Mouse (Mus musculus): ENCODE data around the gene Apex1. TPM values are rescaled to one million over a fixed set of nuclear protein-coding genes. Genes with fewer than 3 reads are reported as not detected.
A peak's percentile ranks its signal among the peaks of the same experiment; 100 is the strongest.
"Not testable (repeated sequence)": the region's sequence is repeated elsewhere in the genome, so short reads cannot be mapped to it uniquely, and the experiment has no call there.

Gene Apex1
- polyA plus RNA-seq, 1 experiment from 2014 or later: 486 TPM

GRCm38 (mm10) chr14:50969041-50969440 is 44.3 kb downstream of the Apex1 start:
- H3K4me3 ChIP-seq (ENCODE audit: low read depth, low read length): no peak overlapping the region
- no peaks in the 10 kb centered on the region for H3K4me1 ChIP-seq (ENCODE audit: control insufficient read depth, insufficient read depth, low read length)
- ATAC-seq (replicated peaks; ENCODE audit: insufficient number of reproducible peaks, low FRiP score, low TSS enrichment, low read depth) (no peak), DNase-seq (ENCODE audit: low spot score) (no peak)
- H3K9ac ChIP-seq (replicated peaks; ENCODE audit: low read length): no peak overlapping the region
- no peaks in the 10 kb centered on the region for H3K27me3 ChIP-seq (ENCODE audit: control insufficient read depth, insufficient read depth, low read length)
- no peaks in the 10 kb centered on the region for H3K9me3 ChIP-seq (replicated peaks; ENCODE audit: control insufficient read depth, low read length)
- no peak overlapping the region for H3K27ac ChIP-seq (replicated peaks; ENCODE audit: low read depth, low read length)
- H3K4me2 ChIP-seq (ENCODE audit: low read depth, low read length): no peak overlapping the region
- WGBS: 24% methylated on average over 1 of the region's 1 CpGs
- H3K36me3 ChIP-seq (replicated peaks; ENCODE audit: control insufficient read depth, insufficient read depth, low read depth, low read length): no peaks in the 10 kb centered on the region

- ATAC-seq (replicated peaks; ENCODE audit: insufficient number of reproducible peaks, low FRiP score, low TSS enrichment, low read depth) (no peak), DNase-seq (ENCODE audit: low spot score) (peak; percentile 11)
- WGBS: 26% methylated on average over 12 of the region's 12 CpGs
- no peaks in the 10 kb centered on the region for H3K9me3 ChIP-seq (replicated peaks; ENCODE audit: control insufficient read depth, low read length)
- H3K36me3 ChIP-seq (replicated peaks; ENCODE audit: control insufficient read depth, insufficient read depth, low read depth, low read length): no peaks in the 10 kb centered on the region
- H3K27me3 ChIP-seq (ENCODE audit: control insufficient read depth, insufficient read depth, low read length): no peaks in the 10 kb centered on the region
- H3K9ac ChIP-seq (replicated peaks; ENCODE audit: low read length): no peak overlapping the region
- no peak overlapping the region for H3K4me2 ChIP-seq (ENCODE audit: low read depth, low read length)
- H3K4me1 ChIP-seq (ENCODE audit: control insufficient read depth, insufficient read depth, low read length): no peaks in the 10 kb centered on the region
- H3K4me3 ChIP-seq (ENCODE audit: low read depth, low read length): no peak overlapping the region
- H3K27ac ChIP-seq (replicated peaks; ENCODE audit: low read depth, low read length): no peak overlapping the region
Observed at GRCm38 (mm10) chr14:50969558-50970544, 45.1 kb downstream of the Apex1 start.

GRCm38 (mm10) chr14:50970822-50971221 is 46.1 kb downstream of the Apex1 start:
- Histone ChIP-seq H3K27ac (replicated peaks; ENCODE audit: low read depth, low read length) (no peak overlapping the region), H3K4me1 (ENCODE audit: control insufficient read depth, insufficient read depth, low read length) (no peaks in the 10 kb centered on the region), H3K9me3 (replicated peaks; ENCODE audit: control insufficient read depth, low read length) (no peaks in the 10 kb centered on the region), H3K4me2 (ENCODE audit: low read depth, low read length) (no peak overlapping the region), H3K36me3 (replicated peaks; ENCODE audit: control insufficient read depth, insufficient read depth, low read depth, low read length) (no peaks in the 10 kb centered on the region), H3K9ac (replicated peaks; ENCODE audit: low read length) (no peak overlapping the region), H3K4me3 (ENCODE audit: low read depth, low read length) (no peak overlapping the region), H3K27me3 (ENCODE audit: control insufficient read depth, insufficient read depth, low read length) (no peaks in the 10 kb centered on the region)
- WGBS: 76% methylated on average over 1 of the region's 1 CpGs
- DNase-seq (ENCODE audit: low spot score) (no peak), ATAC-seq (replicated peaks; ENCODE audit: insufficient number of reproducible peaks, low FRiP score, low TSS enrichment, low read depth) (no peak)

GRCm38 (mm10) chr14:50973054-50973453 is 48.3 kb downstream of the Apex1 start:
- H3K27me3 ChIP-seq (ENCODE audit: control insufficient read depth, insufficient read depth, low read length); H3K4me1 ChIP-seq (ENCODE audit: control insufficient read depth, insufficient read depth, low read length); H3K9ac ChIP-seq (replicated peaks; ENCODE audit: low read length); H3K4me3 ChIP-seq (ENCODE audit: low read depth, low read length); H3K36me3 ChIP-seq (replicated peaks; ENCODE audit: control insufficient read depth, insufficient read depth, low read depth, low read length); H3K4me2 ChIP-seq (ENCODE audit: low read depth, low read length); DNase-seq (ENCODE audit: low spot score); H3K9me3 ChIP-seq (replicated peaks; ENCODE audit: control insufficient read depth, low read length); ATAC-seq (replicated peaks; ENCODE audit: insufficient number of reproducible peaks, low FRiP score, low TSS enrichment, low read depth); H3K27ac ChIP-seq (replicated peaks; ENCODE audit: low read depth, low read length): not testable (repeated sequence)
- 91% methylated on average over 5 of the region's 5 CpGs for WGBS

GRCm38 (mm10) chr14:50973700-50974099 is 48.9 kb downstream of the Apex1 start:
- Histone ChIP-seq H3K9me3 (replicated peaks; ENCODE audit: control insufficient read depth, low read length) (no peaks in the 10 kb centered on the region), H3K36me3 (replicated peaks; ENCODE audit: control insufficient read depth, insufficient read depth, low read depth, low read length) (no peaks in the 10 kb centered on the region), H3K4me1 (ENCODE audit: control insufficient read depth, insufficient read depth, low read length) (no peaks in the 10 kb centered on the region), H3K4me2 (ENCODE audit: low read depth, low read length) (no peak overlapping the region), H3K27me3 (ENCODE audit: control insufficient read depth, insufficient read depth, low read length) (no peaks in the 10 kb centered on the region), H3K27ac (replicated peaks; ENCODE audit: low read depth, low read length) (no peak overlapping the region), H3K4me3 (ENCODE audit: low read depth, low read length) (no peak overlapping the region), H3K9ac (replicated peaks; ENCODE audit: low read length) (no peak overlapping the region)
- DNase-seq (ENCODE audit: low spot score): peak; percentile 22
- whole genome bisulfite sequencing: 55% methylated on average over 4 of the region's 4 CpGs
- ATAC-seq (replicated peaks; ENCODE audit: insufficient number of reproducible peaks, low FRiP score, low TSS enrichment, low read depth): no peak

GRCm38 (mm10) chr14:50975001-50975400 is 50.2 kb downstream of the Apex1 start:
- no peaks in the 10 kb centered on the region for H3K9me3 ChIP-seq (replicated peaks; ENCODE audit: control insufficient read depth, low read length)
- H3K4me2 ChIP-seq (ENCODE audit: low read depth, low read length): no peak overlapping the region
- H3K4me1 ChIP-seq (ENCODE audit: control insufficient read depth, insufficient read depth, low read length): no peaks in the 10 kb centered on the region
- H3K9ac ChIP-seq (replicated peaks; ENCODE audit: low read length): no peak overlapping the region
- H3K27ac ChIP-seq (replicated peaks; ENCODE audit: low read depth, low read length): no peak overlapping the region
- 55% methylated on average over 5 of the region's 5 CpGs for whole genome bisulfite sequencing
- H3K27me3 ChIP-seq (ENCODE audit: control insufficient read depth, insufficient read depth, low read length): no peaks in the 10 kb centered on the region
- ATAC-seq (replicated peaks; ENCODE audit: insufficient number of reproducible peaks, low FRiP score, low TSS enrichment, low read depth): no peak
- no peak overlapping the region for H3K4me3 ChIP-seq (ENCODE audit: low read depth, low read length)
- H3K36me3 ChIP-seq (replicated peaks; ENCODE audit: control insufficient read depth, insufficient read depth, low read depth, low read length): no peaks in the 10 kb centered on the region
- no peak for DNase-seq (ENCODE audit: low spot score)

- ATAC-seq (replicated peaks; ENCODE audit: insufficient number of reproducible peaks, low FRiP score, low TSS enrichment, low read depth): no peak
- Histone ChIP-seq H3K4me1 (ENCODE audit: control insufficient read depth, insufficient read depth, low read length) (no peaks in the 10 kb centered on the region), H3K36me3 (replicated peaks; ENCODE audit: control insufficient read depth, insufficient read depth, low read depth, low read length) (no peaks in the 10 kb centered on the region), H3K27ac (replicated peaks; ENCODE audit: low read depth, low read length) (no peak overlapping the region), H3K9me3 (replicated peaks; ENCODE audit: control insufficient read depth, low read length) (no peaks in the 10 kb centered on the region), H3K9ac (replicated peaks; ENCODE audit: low read length) (peak overlapping the region; percentile 25), H3K27me3 (ENCODE audit: control insufficient read depth, insufficient read depth, low read length) (no peaks in the 10 kb centered on the region), H3K4me3 (ENCODE audit: low read depth, low read length) (no peak overlapping the region), H3K4me2 (ENCODE audit: low read depth, low read length) (no peak overlapping the region)
- WGBS: 14% methylated on average over 9 of the region's 9 CpGs
- peak; percentile 47 for DNase-seq (ENCODE audit: low spot score)
Observed at GRCm38 (mm10) chr14:50976674-50977073, 51.9 kb downstream of the Apex1 start.
